Mouse (Mus musculus) MEL (cell line): ENCODE data around the gene Cabp7.

Experiments used
- CTCF ChIP-seq, 3 experiments: IDR thresholded peaks in 2 of 3; conservative IDR thresholded peaks in 1 of 3; 2 replicates each; pipeline ENCODE4 v1.5.1; 2011 to 2012; ENCODE audit warnings: low read length in 3 of 3, low read depth in 2 of 3, mild to moderate bottlenecking in 2 of 3, improper control_type of control experiment in 1 of 3, inconsistent platforms in 1 of 3, mixed read lengths in 1 of 3, moderate library complexity in 1 of 3; ENCODE audit not compliant: control insufficient read depth in 1 of 3, insufficient read depth in 1 of 3, poor library complexity in 1 of 3, severe bottlenecking in 1 of 3
- EP300 ChIP-seq, 2 experiments: IDR thresholded peaks; 2 replicates each; pipeline ENCODE4 v1.6.1; 2011; ENCODE audit warnings: improper control_type of control experiment in 2 of 2, low read length in 2 of 2, low read depth in 1 of 2, mild to moderate bottlenecking in 1 of 2
- ETS1 ChIP-seq: IDR thresholded peaks from 2 replicates; pipeline ENCODE4 v1.6.1; 2012; ENCODE audit warnings: low read depth, mild to moderate bottlenecking, inconsistent platforms, low read length, improper control_type of control experiment, moderate library complexity
- NELFE ChIP-seq: IDR thresholded peaks from 2 replicates; pipeline ENCODE4 v1.6.1; 2011; ENCODE audit warnings: low read depth, low read length, improper control_type of control experiment
- POLR2A ChIP-seq, 2 experiments: IDR thresholded peaks; 2 replicates each; pipeline ENCODE4 v1.6.1; 2011 to 2012; ENCODE audit warnings: low read length in 2 of 2, mild to moderate bottlenecking in 2 of 2, control low read depth in 1 of 2, improper control_type of control experiment in 1 of 2, low read depth in 1 of 2, moderate library complexity in 1 of 2; ENCODE audit not compliant: control insufficient read depth in 1 of 2, insufficient read depth in 1 of 2, poor library complexity in 1 of 2
- TAL1 ChIP-seq: IDR thresholded peaks from 2 replicates; pipeline ENCODE4 v1.6.1; 2012; ENCODE audit warnings: mild to moderate bottlenecking, inconsistent platforms, low read length, moderate library complexity, mixed read lengths
- USF1 ChIP-seq: IDR thresholded peaks from 2 replicates; pipeline ENCODE4 v1.6.1; 2014; ENCODE audit warnings: low read depth, mild to moderate bottlenecking, inconsistent platforms, low read length, improper control_type of control experiment, moderate library complexity

GRCm38 (mm10) chr11:4730096-4730495 lies 16.5 kb downstream of the Cabp7 start:
- TF ChIP-seq EP300 (IDR thresholded peaks at IDR 0.05; ENCODE audit: low read depth in 1 of 2, low read length in 2 of 2) (no peak), USF1 (no peak), ETS1 (no peak), NELFE (no peak), TAL1 (no peak), POLR2A (IDR thresholded peaks at IDR 0.05; ENCODE audit: control insufficient read depth in 1 of 2, insufficient read depth in 1 of 2, low read depth in 1 of 2, low read length in 2 of 2, poor library complexity in 1 of 2) (no peak), CTCF (IDR thresholded peaks at IDR 0.05 in 2 of 3, conservative IDR thresholded peaks at IDR 0.05 in 1 of 3; ENCODE audit: control insufficient read depth in 1 of 3, insufficient read depth in 1 of 3, low read depth in 2 of 3, low read length in 3 of 3, poor library complexity in 1 of 3, severe bottlenecking in 1 of 3) (no peak)
